Mouse (Mus musculus) cerebellum, postnatal 14 days (tissue): ENCODE data around the gene Tfb1m.

Experiments used
- DNase-seq, 2 experiments: peaks; one replicate each; pipeline ENCODE4 v3.0.0; 2021; ENCODE audit warnings: mixed read lengths in 2 of 2

Tfb1m gene

GRCm38 (mm10) chr17:3509841-3510240 is 47.7 kb downstream of the Tfb1m start:
- DNase-seq: peak; percentile 81 to 84

DNA sequence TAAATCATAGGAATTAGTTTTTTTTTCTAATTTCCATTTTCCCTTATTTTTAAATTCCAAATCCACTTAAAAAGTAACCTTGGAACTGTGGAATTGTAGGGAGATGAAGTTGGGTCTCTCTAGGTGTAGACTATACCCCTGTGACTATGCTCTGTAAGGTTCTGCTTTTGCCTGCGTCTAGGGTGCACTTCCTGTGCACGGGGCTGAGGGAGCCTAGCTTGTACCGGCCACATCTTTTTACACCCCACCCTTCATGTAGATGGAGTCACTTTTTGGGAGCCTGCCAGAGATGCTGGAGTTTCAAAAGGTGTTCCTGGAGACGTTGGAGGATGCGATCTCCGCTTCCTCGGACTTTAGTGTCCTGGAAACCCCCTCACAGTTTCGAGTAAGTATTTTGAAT is 51.1 kb downstream of the Tfb1m start:
- DNase-seq: no peak

DNA sequence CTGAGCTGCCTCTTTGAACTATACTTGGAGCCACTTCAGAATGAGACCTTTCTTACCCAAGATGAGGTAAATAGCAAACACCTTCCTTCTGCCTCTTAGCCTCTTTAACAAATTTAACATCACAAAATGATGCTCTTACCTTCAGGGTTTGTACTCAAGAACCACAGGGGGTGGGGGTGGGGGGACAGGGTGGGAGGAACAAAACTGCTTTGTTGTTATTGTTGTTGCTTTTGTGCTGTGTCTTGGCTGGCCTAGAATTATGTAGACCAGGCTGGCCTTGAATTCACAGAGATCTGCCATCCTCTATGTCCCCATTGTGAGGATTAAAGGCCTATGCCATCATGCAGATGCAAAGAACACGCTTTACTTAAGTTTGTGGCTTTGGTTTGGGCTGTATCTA is 51.9 kb downstream of the Tfb1m start:
- DNase-seq: no peak

DNA sequence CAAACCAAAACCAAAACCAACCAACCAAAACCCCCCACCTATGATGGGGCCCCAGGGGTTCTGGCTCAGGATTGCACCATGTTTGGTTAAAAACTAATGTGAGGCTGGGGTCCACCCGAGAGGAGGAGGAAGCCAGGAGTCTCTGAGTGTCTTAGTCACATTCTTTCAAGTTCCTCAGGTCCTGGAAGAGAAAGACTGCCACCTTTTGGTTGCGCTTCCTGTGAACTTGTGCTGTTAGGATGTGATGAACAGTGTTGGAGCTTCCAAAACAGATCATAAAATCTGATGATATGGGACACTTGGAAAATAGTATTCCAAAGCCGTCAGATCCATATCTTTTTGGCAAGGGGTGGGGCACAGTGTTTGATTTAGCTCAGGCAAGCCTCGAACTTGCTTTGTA is 56.6 kb downstream of the Tfb1m start:
- DNase-seq: no peak

GRCm38 (mm10) chr17:3500076-3500475 is 57.5 kb downstream of the Tfb1m start:
- no peak for DNase-seq

GRCm38 (mm10) chr17:3499468-3499867 is 58.1 kb downstream of the Tfb1m start:
- no peak for DNase-seq

DNA sequence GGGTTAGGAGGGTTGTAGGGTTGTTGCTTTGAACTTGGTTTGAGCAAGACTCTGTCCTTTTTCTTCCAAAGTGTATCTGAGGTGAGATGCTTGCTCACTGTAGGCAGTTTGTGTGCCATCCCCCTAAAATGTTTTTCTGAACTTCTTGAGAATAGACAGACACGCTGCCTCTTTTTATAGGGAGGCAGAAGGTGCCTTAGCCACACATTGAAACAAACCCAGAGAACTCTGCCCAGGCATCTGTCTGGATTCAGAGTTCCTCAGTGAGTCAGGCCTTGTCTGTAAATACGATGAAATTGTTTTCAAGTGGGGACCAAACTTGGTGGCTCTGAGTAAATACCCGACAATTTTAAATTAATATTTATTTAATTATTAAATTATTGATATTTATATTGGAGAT is 59.0 kb downstream of the Tfb1m start:
- DNase-seq: no peak

DNA sequence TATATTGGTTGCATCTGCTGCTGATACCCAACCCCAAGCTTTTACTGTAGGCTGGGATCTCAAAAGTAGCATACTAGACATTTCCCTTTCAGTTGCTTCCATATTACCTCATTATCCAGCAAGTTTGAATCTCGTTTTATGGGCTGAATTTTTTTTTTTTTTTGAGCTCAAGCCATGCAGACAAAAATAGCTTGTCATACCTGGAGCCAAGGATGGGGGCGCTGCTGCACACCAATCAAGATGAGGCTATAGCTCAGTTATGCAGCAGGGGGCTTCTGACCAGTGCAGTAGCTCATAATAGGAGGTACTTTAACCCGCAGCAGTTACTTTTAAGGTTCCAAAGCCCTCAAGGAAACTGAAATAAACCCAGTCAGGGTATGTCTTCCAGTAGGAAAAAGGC is 59.5 kb downstream of the Tfb1m start:
- DNase-seq: peak; percentile 24 to 76

- DNase-seq: no peak
These were observed 61.5 kb downstream of the Tfb1m start for GRCm38 (mm10) chr17:3496080-3496479.

- no peak for DNase-seq
These were observed 62.0 kb downstream of the Tfb1m start for GRCm38 (mm10) chr17:3495576-3495975.

DNA sequence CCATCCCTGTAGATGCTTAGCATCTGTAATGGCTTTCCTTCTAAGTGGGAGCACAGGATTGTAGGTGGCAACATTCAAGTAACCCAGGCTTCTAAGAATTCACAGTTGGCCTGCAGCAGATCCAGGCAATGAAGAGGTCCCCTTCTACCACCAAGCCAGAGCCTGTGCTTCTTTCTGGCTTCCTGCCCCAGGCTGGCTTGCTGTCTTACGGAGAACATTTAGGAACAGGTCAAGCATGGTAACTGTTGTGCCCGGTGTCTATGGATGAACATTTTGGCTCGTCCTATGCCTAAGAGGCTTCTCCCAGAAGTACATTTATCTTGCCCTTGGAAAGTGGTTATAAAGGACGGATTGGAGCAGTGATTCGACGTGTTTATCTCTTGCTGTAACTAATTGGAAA is 65.9 kb downstream of the Tfb1m start:
- peak; percentile 35 to 40 for DNase-seq

- DNase-seq: no peak
These were observed 66.5 kb downstream of the Tfb1m start for GRCm38 (mm10) chr17:3491065-3491464.

DNA sequence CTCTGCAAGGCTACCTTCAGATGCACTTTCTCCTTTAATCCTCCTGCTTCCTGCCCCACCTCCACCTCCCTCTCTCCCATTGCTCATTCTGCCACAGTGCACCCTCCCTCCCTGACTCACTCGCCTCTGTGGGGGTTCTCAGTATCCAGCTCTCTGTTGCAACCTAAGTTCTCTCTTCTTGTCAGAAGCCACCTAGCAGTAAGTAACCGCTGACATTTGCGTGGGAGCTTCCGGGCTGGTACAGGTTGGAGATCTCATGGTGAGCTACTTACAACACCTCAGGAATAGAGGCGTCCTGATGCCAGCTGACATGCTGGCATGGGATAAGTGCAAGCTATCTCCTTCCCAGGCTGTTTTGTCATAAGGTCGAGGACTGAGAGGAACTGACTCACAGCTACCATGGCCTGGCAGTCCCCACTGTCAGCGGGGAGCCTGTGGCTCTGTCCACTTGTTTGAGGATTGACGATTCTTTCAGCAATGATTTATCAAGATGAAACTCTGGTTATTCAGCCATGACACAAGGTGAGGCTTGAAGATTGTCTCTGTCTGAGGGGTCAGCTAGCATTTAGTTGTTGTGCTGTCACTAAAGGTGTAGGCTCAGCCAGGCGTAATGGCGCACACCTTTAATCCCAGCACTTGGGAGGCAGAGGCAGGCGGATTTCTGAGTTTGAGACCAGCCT is 67.2 kb downstream of the Tfb1m start:
- DNase-seq: no peak

GRCm38 (mm10) chr17:3487721-3488601 is 69.6 kb downstream of the Tfb1m start:
- no peak for DNase-seq

GRCm38 (mm10) chr17:3487211-3487610 is 70.4 kb downstream of the Tfb1m start:
- DNase-seq: no peak

DNA sequence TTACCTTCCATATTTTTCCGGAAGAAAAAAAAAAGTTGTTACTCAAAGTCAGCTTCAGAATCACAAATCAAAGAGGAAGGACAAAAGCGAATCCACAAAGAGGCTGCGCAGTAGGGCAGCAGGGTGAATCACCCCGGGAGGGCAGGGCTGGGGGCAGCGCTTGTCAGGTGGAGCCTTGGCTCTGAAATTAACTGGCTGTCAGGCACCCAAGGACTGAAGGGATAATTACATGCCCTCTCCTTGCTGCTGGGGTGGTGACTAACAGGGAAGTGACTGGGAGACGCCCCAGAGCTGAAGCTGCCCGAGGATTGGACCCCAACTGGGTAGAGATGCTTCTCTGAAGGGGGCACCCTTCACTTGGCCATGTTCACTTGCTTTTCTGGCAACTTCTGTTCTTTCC is 71.7 kb downstream of the Tfb1m start:
- no peak for DNase-seq

DNA sequence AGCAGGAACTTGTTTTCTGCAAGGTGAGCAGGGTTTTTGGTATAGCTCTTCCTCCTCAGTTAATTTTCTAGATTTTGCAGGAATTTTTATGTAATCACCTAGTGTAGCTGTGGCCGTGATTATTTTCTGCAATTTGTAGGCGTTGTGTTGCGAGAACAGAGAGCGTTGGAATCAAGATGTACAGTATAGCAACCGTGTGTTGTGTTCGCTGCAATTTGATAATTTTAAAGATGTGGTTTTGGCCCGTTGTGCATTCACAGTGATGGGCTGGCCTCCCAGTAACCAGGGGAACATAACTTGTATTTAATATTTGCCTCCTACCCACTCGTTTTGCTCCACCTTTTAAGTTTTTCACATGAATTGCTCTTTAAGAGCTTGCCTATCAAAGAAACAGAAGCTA is 74.5 kb downstream of the Tfb1m start:
- no peak for DNase-seq

DNA sequence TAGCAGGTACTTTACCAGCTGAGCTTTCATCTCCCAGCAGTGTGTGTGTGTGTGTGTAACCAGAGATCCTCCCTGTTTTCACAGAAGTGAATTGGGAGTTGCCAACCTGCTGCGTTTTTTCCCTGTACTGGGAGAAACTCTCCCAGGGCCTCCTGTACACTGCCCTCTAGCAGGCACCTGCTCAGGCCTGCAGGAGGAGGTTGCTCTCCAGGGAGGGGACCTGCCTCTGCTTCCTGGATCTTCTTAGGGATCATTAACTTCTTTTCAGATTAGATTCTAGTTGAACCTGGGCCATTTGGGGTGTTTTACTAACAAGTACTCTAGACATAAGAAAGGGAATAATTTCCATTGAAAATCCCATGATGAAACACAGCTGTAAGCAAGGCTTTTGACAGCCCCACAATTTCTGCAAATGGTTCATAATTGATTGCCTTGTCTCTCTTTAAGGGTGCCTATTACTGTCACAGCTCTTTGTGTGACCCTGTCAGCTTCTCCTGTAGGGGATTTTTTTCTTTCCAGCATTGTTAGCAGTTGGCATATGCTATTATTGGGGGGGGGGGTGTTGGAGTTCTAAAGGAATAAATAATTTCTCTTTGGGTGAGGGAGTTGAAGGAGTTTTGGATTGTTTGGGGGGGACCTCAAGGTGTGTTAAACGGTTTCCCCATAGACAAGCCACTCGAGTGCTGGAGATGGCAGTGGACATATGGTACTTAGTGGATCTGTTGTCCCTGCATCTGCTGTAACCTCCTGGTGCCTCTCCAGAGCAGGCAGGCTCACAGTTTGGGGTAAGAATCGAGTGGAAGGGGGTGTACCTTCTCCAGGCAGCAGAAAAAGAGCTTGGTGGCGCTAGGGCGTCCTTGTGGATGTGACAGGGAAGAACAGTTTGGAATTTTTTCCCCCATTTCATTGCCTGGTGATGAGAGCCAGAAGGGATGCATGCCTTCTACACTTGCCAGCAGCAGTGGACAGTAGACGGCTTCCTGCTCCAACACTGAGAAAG is 75.7 kb downstream of the Tfb1m start:
- peak; percentile 36 to 41 for DNase-seq

- no peak for DNase-seq
These were observed 81.0 kb downstream of the Tfb1m start for GRCm38 (mm10) chr17:3476546-3476945.

GRCm38 (mm10) chr17:3472018-3472417 is 85.6 kb downstream of the Tfb1m start:
- DNase-seq: no peak
